Mouse (Mus musculus) kidney, embryonic 15.5 days (tissue): ENCODE measurements at regions not wholly inside any gene's neighbourhood (a gene's known extent, or its start where the extent isn't known, plus 50 kb on each side); places are given as distances from the start of the nearest gene placed in this dataset.
A peak's percentile ranks its signal among the peaks of the same experiment; 100 is the strongest.
"Not testable (repeated sequence)": the region's sequence is repeated elsewhere in the genome, so short reads cannot be mapped to it uniquely, and the experiment has no call there.

Experiments used
- ATAC-seq: fragments of 200-750 bp; cut with Nextera tagmentation; replicated peaks from 2 replicates; pipeline ENCODE4 v1.8.0; 2017; ENCODE audit warnings: moderate TSS enrichment; ENCODE audit not compliant: low FRiP score
- H3K27ac ChIP-seq: fragments of 300-500 bp; sonication (generic); 2 replicates; pipeline ENCODE4 v1.5.1; 2015; ENCODE audit warnings: mild to moderate bottlenecking, inconsistent platforms
- H3K27me3 ChIP-seq: fragments of 300-500 bp; sonication (generic); 2 replicates; pipeline ENCODE4 v1.6.1; 2015; ENCODE audit warnings: inconsistent platforms
- H3K36me3 ChIP-seq: fragments of 300-500 bp; sonication (generic); 2 replicates; pipeline ENCODE4 v1.6.1; 2015; ENCODE audit warnings: inconsistent platforms
- H3K4me1 ChIP-seq: fragments of 300-500 bp; sonication (generic); 2 replicates; pipeline ENCODE4 v1.6.1; 2015; ENCODE audit warnings: inconsistent platforms
- H3K4me2 ChIP-seq: fragments of 300-500 bp; sonication (generic); 2 replicates; pipeline ENCODE4 v1.6.1; 2015; ENCODE audit warnings: moderate library complexity, mild to moderate bottlenecking, inconsistent platforms
- H3K4me3 ChIP-seq: fragments of 300-500 bp; sonication (generic); replicated peaks from 2 replicates; pipeline ENCODE4 v1.5.1; 2015; ENCODE audit warnings: mild to moderate bottlenecking, inconsistent platforms
- H3K9ac ChIP-seq: fragments of 300-500 bp; sonication (generic); 2 replicates; pipeline ENCODE4 v1.6.1; 2015; ENCODE audit warnings: mild to moderate bottlenecking, inconsistent platforms
- H3K9me3 ChIP-seq: fragments of 300-500 bp; sonication (generic); replicated peaks from 2 replicates; pipeline ENCODE4 v1.6.1; 2016; ENCODE audit warnings: inconsistent platforms
- WGBS: fragments of 180-500 bp; shearing (Covaris S2); methylation state at CpG from one replicate; pipeline ENCODE4 v1.1.7; 2015; ENCODE audit warnings: mixed read lengths; 5-methylcytosine and 5-hydroxymethylcytosine counted together

DNA sequence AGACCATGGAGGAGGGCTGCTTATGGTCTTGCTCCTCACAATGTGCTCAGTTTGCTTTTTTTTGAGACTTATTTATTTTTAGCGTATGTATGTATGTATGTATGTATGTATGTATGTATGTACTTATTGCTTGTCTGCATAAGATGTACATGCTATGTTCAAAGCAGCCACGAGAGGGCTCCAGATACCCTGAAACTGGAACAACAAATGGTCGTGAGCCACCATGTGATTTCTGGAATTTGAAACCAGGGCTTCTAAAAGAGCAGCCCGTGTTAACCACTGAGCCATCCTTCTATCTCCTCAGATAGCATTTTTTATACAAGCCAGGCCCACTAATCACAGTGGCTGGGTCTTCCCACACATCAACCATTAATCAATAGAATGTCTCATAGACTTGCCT lies 611.2 kb downstream of the 5730507C01Rik start:
- 82% methylated on average over 4 of the region's 4 CpGs for WGBS
- H3K4me1 ChIP-seq, result no peaks in the 10 kb centered on the region

DNA sequence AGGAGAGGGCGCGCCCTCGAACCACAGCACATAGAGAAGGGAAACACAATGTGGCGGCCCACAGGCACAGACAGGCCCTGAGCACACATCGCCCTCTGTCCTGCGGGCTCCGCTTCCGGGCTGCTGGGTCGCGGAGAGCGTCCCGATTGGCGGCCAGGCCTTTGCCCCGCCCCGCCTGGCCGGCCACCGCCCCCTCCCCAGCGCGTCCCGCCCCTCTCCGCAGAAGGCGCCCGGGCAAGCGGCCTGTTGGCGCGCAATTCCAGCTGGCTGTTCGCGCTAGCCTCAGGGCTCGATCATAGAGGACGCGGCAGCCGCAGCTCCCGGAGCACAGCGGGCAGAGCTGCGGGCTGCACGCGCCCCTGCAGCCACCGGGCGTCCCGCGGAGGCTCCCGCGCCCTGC lies 661.3 kb downstream of the 5730507C01Rik start:
- Histone ChIP-seq H3K9me3 (peaks cover 14% of the 10 kb centered on the region), H3K4me1 (no peaks in the 10 kb centered on the region), H3K9ac (no peak overlapping the region), H3K27me3 (no peaks in the 10 kb centered on the region), H3K4me2 (no peak overlapping the region), H3K36me3 (no peaks in the 10 kb centered on the region), H3K27ac (no peak overlapping the region), H3K4me3 (no peak overlapping the region)
- WGBS, result 20% methylated on average over 42 of the region's 43 CpGs
- ATAC-seq, result no peak

More for the DNA sequence above, 611.2 kb downstream of the 5730507C01Rik start:
- Histone ChIP-seq H3K27me3 (no peaks in the 10 kb centered on the region), H3K9me3 (peaks cover 18% of the 10 kb centered on the region), H3K27ac (no peak overlapping the region), H3K9ac (no peak overlapping the region), H3K4me3 (no peak overlapping the region), H3K36me3 (no peaks in the 10 kb centered on the region), H3K4me2 (no peak overlapping the region)
- no peak for ATAC-seq

DNA sequence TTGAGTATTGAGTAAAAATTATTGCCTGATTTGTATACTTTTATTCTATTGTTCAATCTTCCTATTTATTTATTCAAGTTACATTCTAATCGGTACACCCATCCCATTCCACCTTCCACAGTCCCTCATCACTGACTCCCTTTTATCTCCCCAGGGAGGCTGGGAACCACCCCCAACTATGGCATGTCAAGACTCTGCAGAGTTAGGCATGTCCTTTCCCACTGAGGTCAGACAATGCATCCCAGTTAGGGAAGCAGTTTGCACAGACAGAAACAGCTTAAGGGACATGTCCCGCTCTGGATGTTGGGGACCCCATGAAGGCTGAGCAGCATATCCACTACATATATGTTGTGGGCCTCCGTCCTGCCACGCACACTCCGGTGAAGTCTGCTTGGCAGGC lies 678.1 kb downstream of the 5730507C01Rik start:
- no peak overlapping the region for H3K4me3 ChIP-seq
- WGBS, result 93% methylated on average over 5 of the region's 5 CpGs
- no peak overlapping the region for H3K9ac ChIP-seq
- H3K27me3 ChIP-seq, result no peaks in the 10 kb centered on the region
- no peak overlapping the region for H3K4me2 ChIP-seq
- peaks cover 17% of the 10 kb centered on the region for H3K9me3 ChIP-seq
- no peaks in the 10 kb centered on the region for H3K36me3 ChIP-seq
- ATAC-seq, result no peak
- no peaks in the 10 kb centered on the region for H3K4me1 ChIP-seq
- no peak overlapping the region for H3K27ac ChIP-seq

DNA sequence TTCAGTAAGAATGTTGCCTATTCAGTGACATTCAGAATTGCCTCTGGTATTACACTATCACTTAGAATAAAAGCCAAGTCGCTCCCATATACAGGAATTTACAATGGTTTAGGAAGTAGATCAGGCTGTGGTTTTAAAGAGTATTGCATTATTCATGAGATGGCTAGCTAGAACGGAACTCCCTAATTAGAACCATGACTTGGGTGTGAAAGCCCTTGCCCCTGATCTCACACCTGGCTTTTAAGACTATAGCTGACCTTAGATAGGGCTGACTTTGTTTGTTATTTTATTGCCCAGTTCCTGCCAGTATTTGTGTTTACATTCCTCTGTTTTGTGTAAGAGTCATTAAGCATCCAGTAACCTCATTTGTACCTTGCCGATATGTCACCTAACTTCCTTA lies 678.7 kb downstream of the 5730507C01Rik start:
- WGBS, result 82% methylated on average over 3 of the region's 3 CpGs
- not testable (repeated sequence) for H3K27me3 ChIP-seq, H3K36me3 ChIP-seq, ATAC-seq, H3K4me2 ChIP-seq, H3K27ac ChIP-seq, H3K4me1 ChIP-seq, H3K9ac ChIP-seq, H3K4me3 ChIP-seq
- H3K9me3 ChIP-seq, result peaks cover 17% of the 10 kb centered on the region

DNA sequence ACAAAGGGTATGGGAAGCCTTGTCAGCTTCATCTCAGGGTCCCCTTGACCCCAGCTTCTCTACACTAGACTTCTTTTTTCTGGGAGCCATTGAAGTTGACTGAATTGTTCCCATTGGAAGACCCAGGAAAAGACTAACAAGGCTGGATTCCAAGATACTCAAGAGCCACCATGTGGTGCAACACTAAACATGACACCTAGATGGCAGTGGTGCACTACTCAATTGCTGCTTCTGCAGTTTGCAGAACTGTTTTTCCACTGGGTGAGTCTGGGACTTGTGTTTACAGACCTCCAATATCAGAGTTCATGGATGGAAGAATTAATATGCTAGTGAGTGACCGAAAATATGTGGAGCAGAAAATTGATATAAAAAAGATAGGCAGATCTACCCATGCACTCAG lies 709.7 kb downstream of the 5730507C01Rik start:
- H3K36me3 ChIP-seq, H3K4me1 ChIP-seq, H3K9ac ChIP-seq, ATAC-seq, H3K9me3 ChIP-seq, H3K27me3 ChIP-seq, H3K4me3 ChIP-seq, H3K4me2 ChIP-seq, H3K27ac ChIP-seq: not testable (repeated sequence)
- WGBS, result 92% methylated on average over 1 of the region's 1 CpGs

DNA sequence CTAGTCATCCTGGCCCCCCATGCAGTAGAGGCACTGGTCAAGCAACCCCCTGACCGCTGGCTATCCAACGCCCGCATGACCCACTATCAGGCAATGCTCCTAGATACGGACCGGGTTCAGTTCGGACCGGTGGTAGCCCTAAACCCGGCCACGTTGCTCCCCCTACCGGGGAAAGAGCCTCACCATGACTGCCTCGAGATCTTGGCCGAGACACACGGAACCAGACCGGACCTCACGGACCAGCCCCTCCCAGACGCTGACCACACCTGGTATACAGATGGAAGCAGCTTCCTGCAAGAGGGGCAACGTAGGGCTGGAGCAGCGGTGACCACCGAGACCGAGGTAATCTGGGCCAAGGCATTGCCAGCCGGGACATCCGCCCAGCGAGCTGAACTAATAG lies 707.6 kb upstream of the Gm21863 start:
- not testable (repeated sequence) for H3K4me2 ChIP-seq, H3K36me3 ChIP-seq, H3K9ac ChIP-seq, H3K9me3 ChIP-seq, H3K4me1 ChIP-seq, H3K27ac ChIP-seq, ATAC-seq, H3K4me3 ChIP-seq, H3K27me3 ChIP-seq
- 94% methylated on average over 23 of the region's 23 CpGs for WGBS

DNA sequence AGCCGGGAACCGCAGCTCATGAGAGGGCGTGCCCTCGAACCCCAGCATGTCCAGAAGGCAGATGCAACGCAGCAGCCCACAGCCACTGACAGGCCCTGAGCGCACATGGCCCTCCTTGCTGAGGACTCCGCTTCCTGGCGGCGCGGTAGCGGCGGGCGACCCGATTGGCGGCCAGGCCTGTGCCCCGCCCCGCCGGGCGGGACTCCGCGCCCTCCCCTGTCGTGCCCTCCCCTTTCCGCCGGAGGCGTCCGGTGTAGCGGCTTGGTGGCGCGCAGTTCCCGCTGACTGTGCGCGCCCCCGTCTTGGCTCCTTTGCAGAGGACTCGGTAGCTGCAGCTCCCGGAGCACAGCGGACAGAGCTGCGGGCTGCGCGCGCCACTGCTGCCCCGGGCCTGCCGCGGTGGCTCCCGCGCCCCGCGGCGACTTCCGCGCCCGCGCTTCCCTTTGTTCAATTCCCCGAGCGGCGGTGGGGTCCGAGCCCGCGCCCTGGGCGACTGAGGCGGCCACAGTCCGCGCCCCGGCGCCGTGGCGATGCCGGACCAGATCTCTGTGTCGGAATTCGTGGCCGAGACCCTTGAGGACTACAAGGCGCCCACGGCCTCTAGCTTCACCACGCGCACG lies 665.9 kb upstream of the Gm21863 start:
- 7% methylated on average over 61 of the region's 75 CpGs for WGBS
- H3K9me3 ChIP-seq, H3K4me1 ChIP-seq, H3K36me3 ChIP-seq, H3K27ac ChIP-seq, H3K27me3 ChIP-seq: not testable (repeated sequence)
- Histone ChIP-seq H3K4me2 (peak overlapping the region; percentile 55), H3K9ac (peak overlapping the region; percentile 36), H3K4me3 (peak overlapping the region; percentile 54)
- ATAC-seq, result peak; percentile 86

DNA sequence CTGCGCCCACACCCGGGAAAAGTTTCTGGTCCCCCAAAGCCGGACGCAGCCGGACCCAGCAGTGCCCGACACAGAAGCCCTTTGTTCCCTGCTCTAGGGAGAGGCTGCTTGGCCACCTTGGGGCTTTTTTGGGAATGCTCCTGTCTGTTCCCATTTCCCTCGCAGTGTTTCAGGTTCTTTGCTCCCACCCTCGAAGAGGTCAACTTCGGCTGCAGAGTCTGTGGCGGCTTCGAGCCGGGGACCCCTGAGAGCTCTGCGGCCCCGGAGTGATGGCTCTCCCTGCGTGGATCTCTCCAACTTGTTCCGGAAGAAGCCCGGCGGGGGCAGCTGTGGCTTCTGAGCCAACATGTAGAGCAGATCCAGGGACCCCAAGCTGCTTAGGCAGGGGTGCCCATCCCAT lies 665.3 kb upstream of the Gm21863 start:
- Histone ChIP-seq H3K4me2 (peak overlapping the region; percentile 55), H3K9ac (peak overlapping the region; percentile 36), H3K4me3 (peak overlapping the region; percentile 54)
- H3K36me3 ChIP-seq, ATAC-seq, H3K27me3 ChIP-seq, H3K27ac ChIP-seq, H3K9me3 ChIP-seq, H3K4me1 ChIP-seq: not testable (repeated sequence)
- WGBS, result 40% methylated on average over 18 of the region's 18 CpGs

DNA sequence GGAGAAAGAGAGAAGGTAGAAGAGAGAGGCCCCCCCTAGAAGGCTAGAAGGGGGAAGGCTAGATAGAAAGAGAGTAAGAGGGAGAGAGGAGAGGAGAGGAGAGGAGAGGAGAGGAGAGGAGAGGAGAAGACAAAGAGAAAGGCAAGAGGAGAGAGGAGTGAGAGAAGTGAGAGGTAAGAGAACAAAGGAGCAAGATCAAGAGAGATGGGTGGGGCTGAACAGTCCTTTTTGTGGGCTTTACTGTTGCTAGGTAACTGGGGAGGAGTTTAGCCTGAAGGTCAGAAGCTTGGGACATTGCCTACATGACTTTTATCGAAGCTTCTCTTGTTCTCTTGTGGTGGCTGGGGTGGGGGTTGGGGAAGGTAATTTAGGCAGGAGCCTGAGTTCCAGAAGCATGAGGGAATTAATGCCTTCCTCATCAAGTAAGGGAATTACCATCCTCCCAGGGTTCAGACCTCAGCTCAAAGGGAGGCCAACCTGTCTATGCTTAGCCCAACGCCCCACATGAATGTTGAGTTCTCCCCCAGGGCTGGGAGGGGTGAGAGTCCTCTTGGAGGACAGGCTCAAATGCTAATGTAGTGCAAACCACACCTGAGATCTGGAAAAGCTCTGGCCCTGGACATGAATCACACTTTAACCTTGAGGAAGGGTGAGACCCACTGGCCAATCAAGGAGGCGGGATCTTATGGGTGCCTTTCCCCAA lies 662.1 kb upstream of the Gm21863 start:
- H3K27ac ChIP-seq, H3K9me3 ChIP-seq, H3K4me2 ChIP-seq, ATAC-seq, H3K4me1 ChIP-seq, H3K27me3 ChIP-seq, H3K9ac ChIP-seq, H3K36me3 ChIP-seq, H3K4me3 ChIP-seq: not testable (repeated sequence)
- WGBS, result 98% methylated on average over 3 of the region's 3 CpGs
